Mouse (Mus musculus) myocyte (in vitro differentiated cells): ENCODE measurements around the gene Herc3.

Experiments used
- E2F4 ChIP-seq: IDR thresholded peaks from one replicate; pipeline ENCODE4 v1.6.1; 2011; ENCODE audit warnings: mild to moderate bottlenecking, control low read depth, moderate library complexity; ENCODE audit not compliant: insufficient read depth
- MAX ChIP-seq: IDR thresholded peaks from one replicate; pipeline ENCODE4 v1.6.1; 2011; ENCODE audit warnings: low read depth, mild to moderate bottlenecking, control low read depth
- MYOD1 ChIP-seq, 3 experiments: IDR thresholded peaks; one replicate each; pipeline ENCODE4 v1.6.1; 2011; ENCODE audit warnings: control low read depth in 2 of 3, low read depth in 2 of 3, mild to moderate bottlenecking in 2 of 3, moderate library complexity in 1 of 3; ENCODE audit not compliant: insufficient read length in 2 of 3, control insufficient read depth in 1 of 3
- MYOG ChIP-seq, 3 experiments: IDR thresholded peaks; one replicate each; pipeline ENCODE4 v1.6.1; 2011; ENCODE audit warnings: control low read depth in 2 of 3, low read depth in 2 of 3, mild to moderate bottlenecking in 2 of 3; ENCODE audit not compliant: insufficient read length in 2 of 3, control insufficient read depth in 1 of 3, insufficient read depth in 1 of 3
- POLR2A ChIP-seq: IDR thresholded peaks from one replicate; pipeline ENCODE4 v1.6.1; 2011; ENCODE audit warnings: low read depth, mild to moderate bottlenecking, control low read depth, moderate library complexity; ENCODE audit not compliant: insufficient read length
- POLR2AphosphoS2 ChIP-seq: IDR thresholded peaks from one replicate; pipeline ENCODE4 v1.6.1; 2011; ENCODE audit warnings: low read depth, control low read depth; ENCODE audit not compliant: insufficient read length
- REST ChIP-seq: IDR thresholded peaks from one replicate; pipeline ENCODE4 v1.6.1; 2011; ENCODE audit warnings: mild to moderate bottlenecking, control low read depth, moderate library complexity; ENCODE audit not compliant: insufficient read depth, insufficient read length
- SRF ChIP-seq: IDR thresholded peaks from one replicate; pipeline ENCODE4 v1.6.1; 2011; ENCODE audit warnings: low read depth; ENCODE audit not compliant: control insufficient read depth, insufficient read length
- TCF12 ChIP-seq: IDR thresholded peaks from one replicate; pipeline ENCODE4 v1.6.1; 2011; ENCODE audit warnings: mild to moderate bottlenecking, control low read depth; ENCODE audit not compliant: poor library complexity, insufficient read depth, severe bottlenecking
- TCF3 ChIP-seq: IDR thresholded peaks from one replicate; pipeline ENCODE4 v1.6.1; 2011; ENCODE audit warnings: low read depth, control low read depth; ENCODE audit not compliant: insufficient read length

DNA sequence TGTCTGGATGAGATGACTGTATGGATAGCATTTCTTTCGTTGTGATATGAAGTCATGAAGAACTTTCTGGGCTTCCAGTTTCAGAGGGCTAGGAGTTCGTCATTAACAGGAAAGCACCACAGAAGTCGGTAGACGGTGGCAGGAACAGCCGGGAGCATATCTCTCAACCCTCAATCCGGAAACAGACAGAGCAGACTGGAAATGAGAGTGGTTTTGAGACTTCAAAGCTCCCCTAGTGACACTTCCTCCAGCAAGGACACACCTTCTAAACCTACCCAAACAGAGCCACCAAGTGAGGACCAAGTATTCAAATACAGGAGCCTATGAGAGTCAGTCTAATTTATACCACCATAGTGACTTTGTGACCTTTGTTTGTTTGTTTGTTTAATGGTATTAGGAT, 62.0 kb downstream of the Herc3 start:
- TF ChIP-seq MAX: no peak
- no peak for TF ChIP-seq POLR2A
- TF ChIP-seq TCF12: no peak
- no peak for TF ChIP-seq TCF3
- TF ChIP-seq E2F4: no peak
- no peak for TF ChIP-seq MYOD1 (IDR thresholded peaks at IDR 0.05; ENCODE audit: control insufficient read depth in 1 of 3, insufficient read length in 2 of 3, low read depth in 2 of 3)
- no peak for TF ChIP-seq MYOG (IDR thresholded peaks at IDR 0.05; ENCODE audit: control insufficient read depth in 1 of 3, insufficient read depth in 1 of 3, insufficient read length in 2 of 3, low read depth in 2 of 3)
- no peak for TF ChIP-seq REST
- no peak for TF ChIP-seq SRF
- no peak for TF ChIP-seq POLR2AphosphoS2
